Mouse (Mus musculus) gastrocnemius, adult 8-10 months (tissue): Measurements from ENCODE around the gene Tas2r131. TPM values are rescaled to one million over a fixed set of nuclear protein-coding genes. Genes with fewer than 3 reads are reported as not detected.
"Not testable (repeated sequence)": the region's sequence is repeated elsewhere in the genome, so short reads cannot be mapped to it uniquely, and the experiment has no call there.

Experiments used
- DNase-seq, 2 experiments: peaks; one replicate each; pipeline ENCODE4 v3.0.0; 2022; ENCODE audit warnings: low spot score in 2 of 2
- total RNA-seq, 4 experiments: library from RNA; stranded (reverse); gene quantifications; 2 replicates each; pipeline ENCODE4 v1.2.4; 2022

The Tas2r131 gene
- not detected for total RNA-seq

DNA sequence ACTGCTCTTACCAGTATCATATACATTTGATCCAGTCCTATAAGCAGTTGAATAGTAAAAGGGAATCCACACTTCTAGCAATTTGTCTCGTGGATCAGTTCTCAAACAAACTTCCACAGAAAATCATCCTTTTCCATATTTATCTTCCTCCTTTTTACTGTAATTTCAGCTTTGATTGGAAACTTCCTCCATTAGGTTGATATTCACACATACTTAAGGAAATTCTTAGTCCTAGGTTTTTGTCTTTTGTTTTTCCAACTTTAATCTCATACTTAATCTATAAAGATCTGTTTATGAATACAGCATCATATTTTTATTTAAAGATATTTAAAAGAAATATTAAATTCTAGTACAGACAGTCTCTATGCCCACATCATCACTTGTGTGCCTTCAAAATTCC is at the start of gene Tas2r131:
Tas2r131 (minus strand) TSS at position 101 of the 400 bp plus-strand sequence.
- DNase-seq: no peak

GRCm38 (mm10) chr6:132980865-132981264 is 23.1 kb upstream of the Tas2r131 start, which contains the start of gene Tas2r109:
Tas2r109 (minus strand) TSS chr6:132980965.
- DNase-seq: no peak

DNA sequence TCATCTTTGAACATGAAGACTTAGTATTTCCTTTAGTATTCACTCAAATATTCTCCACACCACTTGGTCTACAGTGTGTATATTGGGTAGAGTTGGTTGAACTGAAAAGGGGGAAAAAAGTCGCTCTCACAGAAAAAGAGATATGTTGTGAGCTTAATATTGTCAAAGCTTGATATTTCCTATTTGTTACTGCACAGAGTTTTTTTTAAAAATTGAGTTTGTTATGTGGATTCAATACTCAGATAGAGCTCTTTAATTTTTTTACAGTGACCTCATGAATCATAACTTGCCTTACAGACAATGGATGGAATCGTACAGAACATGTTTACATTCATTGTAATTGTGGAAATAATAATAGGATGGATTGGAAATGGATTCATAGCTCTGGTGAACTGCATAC is 6.9 kb downstream of the Tas2r131 start, which contains the start of gene Tas2r129:
Tas2r129 (plus strand) TSS at position 301 of the 400 bp plus-strand sequence.
- DNase-seq: no peak

- not testable (repeated sequence) for DNase-seq
Observed at GRCm38 (mm10) chr6:132941376-132941775, 16.3 kb downstream of the Tas2r131 start.

DNA sequence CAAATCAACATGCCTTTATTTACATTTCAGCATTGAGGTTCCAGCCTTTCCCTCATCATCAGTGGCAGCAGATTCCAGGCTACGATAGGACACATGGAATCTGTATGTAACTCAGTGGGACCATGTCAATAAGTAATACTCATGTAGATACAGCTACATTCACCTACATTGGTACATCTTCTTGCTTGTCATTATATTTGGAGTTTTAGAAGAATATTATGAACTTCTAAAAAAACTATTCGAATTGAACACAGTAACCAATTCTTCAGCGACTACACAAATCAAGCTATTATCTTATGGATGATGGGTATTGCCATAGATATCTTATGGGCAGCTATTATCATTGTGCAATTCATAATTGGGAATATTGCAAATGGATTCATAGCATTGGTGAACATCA is 48.4 kb downstream of the Tas2r131 start, which contains the start of gene Tas2r125:
Tas2r125 (plus strand) TSS at position 301 of the 400 bp plus-strand sequence.
- no peak for DNase-seq

Other genes with a start within 250 kb of the Tas2r131 start
- gene Tas2r122, start 246.0 kb downstream of the Tas2r131 start, total RNA-seq: not detected
- not detected for gene Tas2r115, start 219.9 kb downstream of the Tas2r131 start, total RNA-seq
- not detected for gene Tas2r124, start 203.2 kb downstream of the Tas2r131 start, total RNA-seq
- not detected for gene Tas2r102, start 195.8 kb downstream of the Tas2r131 start, total RNA-seq
- not detected for gene Tas2r136, start 179.8 kb downstream of the Tas2r131 start, total RNA-seq
- gene Tas2r117, start 155.1 kb downstream of the Tas2r131 start, total RNA-seq: not detected
- gene Tas2r123, start 110.8 kb downstream of the Tas2r131 start, total RNA-seq: not detected
- gene Tas2r116, start 102.5 kb downstream of the Tas2r131 start, total RNA-seq: not detected
- not detected for gene Tas2r110, start 89.9 kb downstream of the Tas2r131 start, total RNA-seq
- not detected for gene Tas2r113, start 64.9 kb downstream of the Tas2r131 start, total RNA-seq
- gene Tas2r125, start 48.3 kb downstream of the Tas2r131 start, total RNA-seq: not detected
- not detected for gene Tas2r129, start 6.8 kb downstream of the Tas2r131 start, total RNA-seq
- not detected for gene Tas2r109, start 23.0 kb upstream of the Tas2r131 start, total RNA-seq
- gene Tas2r103, start 79.2 kb upstream of the Tas2r131 start, total RNA-seq: not detected
- gene Tas2r140, start 97.9 kb upstream of the Tas2r131 start, total RNA-seq: not detected
- gene Smim10l1, start 147.0 kb upstream of the Tas2r131 start, total RNA-seq: 100 to 1,000 TPM; 133 to 162 (median 145) TPM